Mouse (Mus musculus) midbrain, embryonic 16.5 days (tissue): ENCODE results near the gene Sertad1. TPM values are rescaled to one million over a fixed set of nuclear protein-coding genes. Genes with fewer than 3 reads are reported as not detected.

ENCODE experiments used
- ATAC-seq: fragments of 200-750 bp; cut with Nextera tagmentation; 2 replicates; pipeline ENCODE4 v1.8.0; 2017; ENCODE audit warnings: moderate TSS enrichment
- H3K27ac ChIP-seq: fragments of 300-500 bp; sonication (generic); 2 replicates; pipeline ENCODE4 v1.5.1; 2014; ENCODE audit warnings: mild to moderate bottlenecking, low read length, mixed read lengths
- H3K27me3 ChIP-seq: fragments of 300-500 bp; sonication (generic); 2 replicates; pipeline ENCODE4 v1.6.1; 2014; ENCODE audit warnings: low read depth, low read length, mixed read lengths; ENCODE audit not compliant: control insufficient read depth, insufficient read depth
- H3K36me3 ChIP-seq: fragments of 300-500 bp; sonication (generic); 2 replicates; pipeline ENCODE4 v1.6.1; 2014; ENCODE audit warnings: mild to moderate bottlenecking, low read length, moderate library complexity, mixed read lengths; ENCODE audit not compliant: control insufficient read depth, insufficient read depth
- H3K4me1 ChIP-seq: fragments of 300-500 bp; sonication (generic); 2 replicates; pipeline ENCODE4 v1.6.1; 2014; ENCODE audit warnings: mild to moderate bottlenecking, low read length, mixed read lengths; ENCODE audit not compliant: control insufficient read depth, insufficient read depth
- H3K4me2 ChIP-seq: fragments of 300-500 bp; sonication (generic); 2 replicates; pipeline ENCODE4 v1.6.1; 2014; ENCODE audit warnings: mild to moderate bottlenecking, low read length, mixed read lengths
- H3K4me3 ChIP-seq: fragments of 300-500 bp; sonication (generic); 2 replicates; pipeline ENCODE4 v1.5.1; 2014; ENCODE audit warnings: low read depth, mild to moderate bottlenecking, low read length, moderate library complexity, mixed read lengths
- H3K9ac ChIP-seq: fragments of 300-500 bp; sonication (generic); 2 replicates; pipeline ENCODE4 v1.6.1; 2014; ENCODE audit warnings: low read depth, low read length, mixed read lengths
- H3K9me3 ChIP-seq: fragments of 300-500 bp; sonication (generic); replicated peaks from 2 replicates; pipeline ENCODE4 v1.6.1; 2014; ENCODE audit warnings: mild to moderate bottlenecking, low read length, mixed read lengths; ENCODE audit not compliant: control insufficient read depth, poor library complexity, severe bottlenecking
- WGBS: fragments of 180-500 bp; shearing (Covaris S2); extraction: QIAGEN DNeasy Blood & Tissue Kit; methylation state at CpG from one replicate; pipeline ENCODE4 v1.1.7; 2014; 5-methylcytosine and 5-hydroxymethylcytosine counted together
- polyA plus RNA-seq: library from polyadenylated mRNA; unstranded; fragments of >200 nt; fragmentation: Nextera tagmentation; extraction: Ambion mirVana; gene quantifications from 2 replicates; pipeline ENCODE4 v1.2.1, GENCODE M21; 2015

Gene Sertad1
- 7.0 and 9.2 TPM in 2 replicates for polyA plus RNA-seq

- Histone ChIP-seq H3K27me3 (no peaks in the 10 kb centered on the region), H3K36me3 (no peaks in the 10 kb centered on the region), H3K4me2 (peak within 1 kb of the TSS; percentile 52), H3K9me3 (no peaks in the 10 kb centered on the region), H3K27ac (peak within 1 kb of the TSS; percentile 90), H3K4me3 (peak within 1 kb of the TSS; percentile 62), H3K4me1 (peaks cover 5% of the 10 kb centered on the region), H3K9ac (peak within 1 kb of the TSS; percentile 76)
- under 1% methylated on average over 67 of the region's 80 CpGs for WGBS
- ATAC-seq = peak; percentile 98
Observed at GRCm38 (mm10) chr7:27486770-27487697, at the start of gene Sertad1. Gene Sertad1 (plus strand): TSS chr7:27486910.

DNA sequence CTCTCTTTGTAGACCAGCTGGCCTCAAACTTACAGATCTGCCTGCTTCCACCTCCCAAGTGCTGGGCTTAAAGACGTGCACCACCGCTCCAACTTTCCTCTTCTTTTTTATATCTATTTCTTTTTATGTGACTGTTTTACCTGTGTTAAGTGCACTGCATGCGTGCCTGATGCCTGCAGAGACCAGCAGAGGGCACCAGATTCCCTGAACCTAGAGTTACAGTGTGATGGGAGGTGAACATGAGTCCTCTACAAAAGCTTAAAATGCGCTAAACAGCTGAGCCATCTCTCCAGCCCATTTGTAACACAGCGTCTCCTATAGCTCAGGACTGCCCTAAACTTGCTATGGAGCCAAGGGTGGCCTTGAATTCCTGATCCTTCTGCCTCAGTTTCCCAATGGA, 49.2 kb upstream of the Sertad1 start:
- H3K27me3 ChIP-seq = peaks cover 9% of the 10 kb centered on the region
- no peak overlapping the region for H3K27ac ChIP-seq
- no peak overlapping the region for H3K9ac ChIP-seq
- WGBS = 60% methylated on average over 5 of the region's 5 CpGs
- H3K4me1 ChIP-seq = no peaks in the 10 kb centered on the region
- peaks cover 30% of the 10 kb centered on the region for H3K36me3 ChIP-seq
- no peaks in the 10 kb centered on the region for H3K9me3 ChIP-seq
- H3K4me2 ChIP-seq = no peak overlapping the region
- H3K4me3 ChIP-seq = no peak overlapping the region
- no peak for ATAC-seq

DNA sequence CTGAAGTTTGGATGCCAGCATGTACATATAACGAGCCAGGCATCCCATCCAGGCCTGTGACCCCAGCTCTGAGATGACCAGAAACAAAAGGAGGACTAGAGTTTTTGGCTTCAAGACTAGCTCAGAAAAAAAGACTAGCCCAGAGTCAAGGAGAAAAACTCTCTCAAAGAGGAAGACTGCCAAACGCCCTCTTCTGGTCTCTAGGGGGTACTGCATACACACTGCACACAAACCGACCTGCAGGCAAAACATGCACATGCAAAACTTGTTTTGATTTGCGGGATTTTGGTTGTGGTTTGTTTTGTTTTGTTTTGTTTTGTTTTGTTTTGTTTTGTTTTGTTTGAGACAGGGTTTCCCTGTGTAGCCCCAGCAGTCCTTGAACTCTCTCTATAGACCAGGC, 46.7 kb upstream of the Sertad1 start:
- Histone ChIP-seq H3K9me3 (no peaks in the 10 kb centered on the region), H3K9ac (no peak overlapping the region), H3K36me3 (peaks cover 26% of the 10 kb centered on the region), H3K4me2 (no peak overlapping the region), H3K4me1 (no peaks in the 10 kb centered on the region), H3K27me3 (no peaks in the 10 kb centered on the region), H3K27ac (no peak overlapping the region), H3K4me3 (no peak overlapping the region)
- WGBS = 77% methylated on average over 4 of the region's 4 CpGs
- ATAC-seq = no peak

DNA sequence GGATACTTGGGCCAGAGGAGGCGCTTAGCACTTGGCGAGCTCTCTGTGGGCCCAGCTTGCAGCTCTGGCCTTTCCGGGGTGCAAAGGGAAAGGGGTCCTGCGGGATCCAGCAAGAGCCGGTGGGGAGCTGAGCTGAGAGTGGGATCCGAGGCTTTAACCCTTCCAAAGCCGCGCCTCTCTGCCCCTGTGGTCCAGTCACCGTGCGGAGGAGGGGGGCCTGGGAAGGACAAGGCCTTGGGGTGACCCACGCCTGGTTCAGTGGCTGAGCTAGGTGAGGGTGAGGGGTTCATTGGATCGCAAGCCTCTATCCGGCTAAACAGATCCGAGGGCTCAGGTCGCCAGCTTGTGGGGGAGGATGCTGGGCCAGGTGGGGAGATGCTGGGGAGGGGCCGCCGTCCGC, 40.7 kb upstream of the Sertad1 start:
- peak; percentile 1; the same call in 1 of the 2 replicates for ATAC-seq
- Histone ChIP-seq H3K4me1 (peaks cover 11% of the 10 kb centered on the region), H3K27ac (peak overlapping the region; percentile 85), H3K27me3 (no peaks in the 10 kb centered on the region), H3K9me3 (no peaks in the 10 kb centered on the region), H3K4me3 (peak overlapping the region; percentile 76), H3K36me3 (peaks cover 4% of the 10 kb centered on the region; the same call in 1 of the 2 replicates), H3K4me2 (peak overlapping the region; percentile 92), H3K9ac (peak overlapping the region; percentile 93)
- 0% methylated on average over 16 of the region's 18 CpGs for WGBS

DNA sequence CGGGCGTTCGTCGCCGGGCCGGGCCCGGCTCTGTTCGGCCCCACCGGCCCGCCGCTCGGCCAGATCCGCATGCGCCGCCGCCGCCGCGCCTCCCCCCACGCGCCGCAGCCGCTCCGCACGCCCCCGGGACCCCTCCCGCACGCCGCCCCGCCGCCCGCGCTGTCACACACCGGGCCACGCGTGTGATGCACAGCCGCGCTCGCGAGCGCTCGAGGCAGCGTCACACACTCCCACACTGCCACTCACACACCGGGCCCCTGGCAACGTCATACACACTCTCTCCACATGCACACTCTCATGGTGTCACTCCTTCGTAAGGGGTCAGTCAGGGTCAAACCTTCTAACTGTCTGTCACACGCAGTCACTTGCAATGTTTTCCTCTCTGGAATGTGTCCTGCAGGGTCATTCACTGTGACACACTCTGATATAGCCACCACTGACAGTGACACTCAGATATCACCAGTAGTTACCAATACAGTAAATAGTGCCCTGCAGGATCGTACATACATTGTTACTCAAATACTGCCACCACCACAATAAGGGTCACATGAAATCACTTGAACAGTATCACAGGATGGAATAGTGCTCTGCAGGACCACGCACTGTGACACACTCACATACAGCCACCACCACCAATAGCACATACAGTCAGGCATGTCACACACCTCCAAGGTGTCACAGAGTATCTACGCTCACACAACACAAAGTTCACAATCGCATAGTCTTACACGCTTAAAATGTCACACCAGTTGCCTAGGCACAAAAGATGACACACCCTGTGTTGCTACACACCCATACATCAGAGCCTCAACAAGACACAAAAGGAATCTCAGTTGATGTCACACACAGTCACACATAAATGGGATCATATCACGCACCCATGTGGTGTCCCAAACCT, 39.9 kb upstream of the Sertad1 start:
- peak overlapping the region; percentile 92 for H3K4me2 ChIP-seq
- H3K27me3 ChIP-seq = no peaks in the 10 kb centered on the region
- no peaks in the 10 kb centered on the region for H3K36me3 ChIP-seq
- ATAC-seq = peak; percentile 69
- H3K9ac ChIP-seq = peak overlapping the region; percentile 93
- WGBS = 9% methylated on average over 38 of the region's 53 CpGs
- peak overlapping the region; percentile 85 for H3K27ac ChIP-seq
- H3K4me1 ChIP-seq = peaks cover 11% of the 10 kb centered on the region
- H3K9me3 ChIP-seq = no peaks in the 10 kb centered on the region
- peak overlapping the region; percentile 76 for H3K4me3 ChIP-seq

DNA sequence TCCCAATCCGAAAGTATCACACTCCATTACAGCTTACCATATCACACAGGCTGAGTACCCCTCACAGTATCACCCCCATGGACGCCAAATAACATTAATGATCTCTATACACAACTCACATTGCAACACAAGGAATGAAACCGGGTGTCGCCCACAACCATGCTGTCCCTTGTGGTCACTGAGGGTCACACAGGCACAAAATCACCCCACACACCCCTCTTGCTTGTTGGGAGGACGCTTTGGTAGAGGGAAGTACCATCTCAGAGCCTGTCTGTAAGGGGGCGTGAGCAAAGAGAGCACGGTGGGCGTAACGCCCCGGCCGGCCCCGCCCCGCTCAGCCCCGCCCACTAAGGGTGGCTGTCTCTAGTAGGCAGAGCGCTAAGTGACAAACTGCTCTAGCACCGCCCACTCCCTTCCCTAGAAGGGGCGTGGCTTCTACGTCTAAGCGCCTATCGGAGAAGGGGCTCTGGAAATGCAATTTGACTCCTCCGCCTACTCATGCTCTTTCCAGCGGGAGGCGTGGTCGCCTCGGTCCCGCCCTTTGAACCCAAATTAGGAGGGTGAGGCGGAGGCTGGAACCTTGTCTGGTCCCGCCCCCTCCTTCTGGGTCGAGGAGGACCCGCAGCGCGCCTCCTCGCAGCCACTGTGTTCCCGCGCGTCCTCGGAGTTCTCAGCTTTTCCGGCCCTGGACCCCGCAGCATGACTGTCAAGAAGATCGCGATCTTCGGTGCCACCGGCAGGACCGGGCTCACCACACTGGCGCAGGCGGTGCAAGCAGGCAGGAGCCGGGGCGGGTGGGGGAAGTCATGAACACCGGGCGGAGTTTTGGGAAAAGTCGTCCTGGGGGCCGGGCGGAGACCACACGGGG, 39.1 kb upstream of the Sertad1 start, which contains the start of the genes Sptbn4 and Blvrb:
TSS of gene Sptbn4 (minus strand) at position 268 of the 868 bp plus-strand sequence.
TSS of gene Blvrb (plus strand) at position 560 of the 868 bp plus-strand sequence.
- under 1% methylated on average over 53 of the region's 54 CpGs for WGBS
- peak; percentile 91 for ATAC-seq
- Histone ChIP-seq H3K36me3 (no peaks in the 10 kb centered on the region), H3K4me2 (peak within 1 kb of the TSS; percentile 92), H3K27ac (peak within 1 kb of the TSS; percentile 85), H3K9me3 (no peaks in the 10 kb centered on the region), H3K9ac (peak within 1 kb of the TSS; percentile 93), H3K4me1 (peaks cover 11% of the 10 kb centered on the region), H3K4me3 (peak within 1 kb of the TSS; percentile 76), H3K27me3 (no peaks in the 10 kb centered on the region)

GRCm38 (mm10) chr7:27448421-27449206, 38.1 kb upstream of the Sertad1 start:
- 58% methylated on average over 15 of the region's 15 CpGs for WGBS
- H3K4me1 ChIP-seq = peaks cover 11% of the 10 kb centered on the region
- H3K27ac ChIP-seq = no peak overlapping the region
- ATAC-seq = no peak
- H3K36me3 ChIP-seq = no peaks in the 10 kb centered on the region
- H3K9me3 ChIP-seq = no peaks in the 10 kb centered on the region
- H3K9ac ChIP-seq = peak overlapping the region; percentile 67; the same call in 1 of the 2 replicates
- peak overlapping the region; percentile 92 for H3K4me2 ChIP-seq
- no peaks in the 10 kb centered on the region for H3K27me3 ChIP-seq
- peak overlapping the region; percentile 76 for H3K4me3 ChIP-seq
